Mouse (Mus musculus) frontal cortex, adult 2 months (tissue): ENCODE results near the gene Cbx3. TPM values are rescaled to one million over a fixed set of nuclear protein-coding genes. Genes with fewer than 3 reads are reported as not detected.

Source experiments
- DNase-seq, 2 experiments: peaks; one replicate each; pipeline ENCODE4 v3.0.0; 2022; ENCODE audit warnings: low spot score in 1 of 2; ENCODE audit errors: extremely low spot score in 1 of 2
- polyA plus RNA-seq: library from polyadenylated mRNA; depleted of rRNA; stranded (reverse); fragments of >200 nt; gene quantifications from 2 replicates; pipeline ENCODE4 v1.2.3, GENCODE M21; 2012; rRNA removed

The Cbx3 gene
- polyA plus RNA-seq: 111 and 116 TPM in 2 replicates

GRCm38 (mm10) chr6:51470311-51471178, at the start of gene Cbx3:
Gene Cbx3, plus strand, starts transcription at chr6:51470360.
- peak; percentile 36 to 79 for DNase-seq

DNA sequence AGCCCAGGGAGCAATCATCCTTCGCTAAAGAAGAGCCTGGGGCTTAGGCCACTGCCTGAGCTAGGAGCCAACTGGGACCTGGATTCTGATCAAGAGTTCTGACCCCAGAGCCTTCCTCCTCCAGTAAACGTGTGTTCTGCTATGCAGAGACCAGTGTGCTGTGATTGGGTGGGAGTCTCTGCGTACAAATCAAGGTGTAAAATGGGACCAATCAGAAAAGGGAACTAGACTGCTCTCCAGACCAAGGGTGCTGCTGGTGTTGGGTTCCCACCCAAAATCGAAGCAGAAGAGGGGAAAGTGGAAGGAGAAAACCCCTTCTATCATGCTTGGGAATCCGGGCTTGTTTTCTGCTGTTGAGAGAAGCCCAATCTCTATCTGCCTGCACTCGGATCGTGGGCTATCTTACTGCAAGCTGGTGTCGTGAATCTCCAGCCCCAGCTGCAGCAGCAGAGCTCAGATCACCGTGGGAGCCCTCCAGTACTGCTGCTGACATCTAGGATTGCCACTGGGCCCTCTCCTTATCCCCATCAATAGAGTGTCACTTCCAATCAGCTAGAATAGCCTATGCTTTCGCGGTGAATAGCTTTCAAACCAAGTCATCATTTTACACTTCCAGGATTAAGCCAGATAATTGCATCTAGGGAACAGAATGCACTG, 46.6 kb upstream of the Cbx3 start:
- DNase-seq: no peak

GRCm38 (mm10) chr6:51424537-51424936, 45.6 kb upstream of the Cbx3 start:
- no peak for DNase-seq

- peak in 1 of 2 experiments; percentile 58 for DNase-seq
Measured at GRCm38 (mm10) chr6:51432535-51433397, 37.4 kb upstream of the Cbx3 start, which contains the start of gene Nfe2l3. Gene Nfe2l3, plus strand, starts transcription at chr6:51432670.

DNA sequence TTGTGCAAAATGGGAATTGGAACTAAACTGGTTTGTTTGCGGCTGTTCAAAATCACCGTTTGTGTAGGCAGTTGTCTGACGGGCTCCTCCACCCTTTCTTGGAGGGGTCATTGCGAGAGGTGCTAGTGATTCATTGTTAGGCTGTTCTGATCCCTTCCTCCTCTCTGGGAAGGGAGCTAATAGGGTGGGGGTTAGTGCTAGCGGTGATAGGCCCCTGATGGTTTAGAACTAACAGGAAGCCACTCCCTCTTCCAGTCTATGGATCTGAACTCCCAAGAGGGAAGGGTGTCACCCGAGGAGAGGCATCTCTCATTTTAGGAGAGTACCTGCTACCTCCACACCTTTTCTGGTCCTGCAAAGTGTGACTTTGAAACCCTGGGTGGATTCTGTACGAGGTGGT, 35.9 kb upstream of the Cbx3 start:
- no peak for DNase-seq

DNA sequence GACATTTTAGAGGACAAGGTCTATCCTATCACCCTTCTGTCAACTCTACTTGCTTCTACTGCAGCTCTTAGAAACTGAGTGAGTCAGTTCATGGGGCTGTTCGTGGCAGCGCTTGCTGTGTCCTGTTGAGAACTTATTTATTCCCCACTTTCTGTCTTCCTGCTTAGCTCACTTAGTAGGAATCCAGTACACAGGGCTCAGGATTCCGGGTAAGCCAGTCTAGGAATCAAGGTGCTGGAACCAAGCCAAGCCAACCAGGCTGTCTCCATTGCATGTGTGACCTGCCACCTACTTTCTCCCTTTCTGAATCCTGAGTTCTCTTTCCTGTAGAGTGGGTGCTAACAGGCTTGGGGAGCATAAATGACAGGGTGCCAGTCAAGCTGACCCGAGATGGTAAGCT, 32.5 kb upstream of the Cbx3 start:
- no peak for DNase-seq

- no peak for DNase-seq
Measured at GRCm38 (mm10) chr6:51438826-51439330, 31.3 kb upstream of the Cbx3 start.

DNA sequence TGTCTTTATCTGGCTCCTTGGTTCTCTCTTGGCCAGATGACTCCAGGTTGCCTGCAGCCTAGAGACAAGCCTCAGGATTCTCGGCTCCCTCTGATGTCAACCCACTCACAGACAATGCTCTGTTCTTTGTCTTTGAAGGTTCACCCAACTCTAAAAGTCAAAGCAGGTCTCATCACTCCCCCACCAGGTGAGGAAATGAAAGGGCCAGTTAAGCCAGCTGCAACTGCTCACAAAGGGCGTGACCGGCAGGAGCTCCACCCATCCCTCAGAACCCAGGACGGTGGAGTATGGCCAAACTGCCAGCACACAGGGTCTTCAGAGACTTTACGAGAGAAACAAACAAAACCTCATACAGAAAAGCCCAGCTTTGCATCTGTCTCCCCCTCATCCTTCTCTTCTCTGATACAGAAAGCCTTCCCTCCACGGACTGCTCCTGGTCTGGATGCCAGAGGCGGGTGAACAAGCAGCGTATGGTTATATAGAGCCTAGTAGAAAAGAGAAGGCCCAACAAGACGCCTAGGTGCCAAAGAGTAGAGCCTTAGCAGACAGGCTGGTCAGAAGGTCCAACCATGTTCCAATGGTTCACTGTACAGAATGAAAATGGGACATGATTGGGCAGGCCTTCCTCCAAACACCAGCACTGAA, 27.8 kb upstream of the Cbx3 start:
- no peak for DNase-seq

DNA sequence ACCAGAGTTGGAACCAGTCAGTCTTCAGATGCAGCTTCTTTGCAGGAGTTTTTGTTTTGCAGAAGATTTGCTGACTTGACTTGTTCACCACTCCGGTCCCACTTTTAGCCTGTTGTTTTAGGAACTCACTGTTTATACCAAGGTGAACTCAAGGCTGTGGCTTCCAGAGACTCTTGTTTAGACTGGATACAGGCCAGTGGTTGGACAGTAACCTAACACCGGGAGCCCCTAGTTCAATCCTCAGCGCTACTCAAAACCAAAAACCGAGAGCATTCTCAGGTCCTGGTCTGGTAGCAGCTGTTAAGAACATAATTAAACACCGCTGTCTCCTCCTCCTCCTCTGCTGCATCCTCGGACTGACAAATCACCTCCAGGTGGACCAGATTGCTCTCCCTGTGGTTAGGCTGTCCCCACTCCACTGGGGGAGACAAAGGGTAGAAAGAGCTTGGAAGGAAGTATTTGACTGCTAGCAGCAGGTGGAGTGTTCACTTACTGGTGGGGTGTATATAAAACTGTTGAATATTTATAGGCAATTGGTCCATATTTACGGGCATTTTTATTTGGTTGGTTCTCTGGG, 17.1 kb upstream of the Cbx3 start:
- no peak for DNase-seq

DNA sequence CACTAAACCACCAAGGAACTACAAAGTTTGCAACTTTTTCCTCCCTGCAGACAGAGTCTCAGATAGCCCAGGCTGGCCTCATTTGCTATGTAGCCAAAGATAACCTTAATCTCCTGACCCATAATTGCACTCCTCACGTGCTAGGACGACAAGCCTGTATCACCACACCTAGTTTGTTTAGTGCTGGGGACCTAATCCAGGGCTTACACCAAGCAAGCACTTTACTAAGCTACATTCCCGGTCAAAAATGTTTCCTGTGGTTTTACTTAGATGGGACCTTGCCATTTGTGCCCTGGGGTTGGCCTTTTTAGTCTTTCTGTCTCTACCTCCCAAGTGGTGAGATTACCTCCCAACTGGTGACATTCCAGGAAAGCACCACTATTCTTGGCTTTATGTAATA, 15.2 kb upstream of the Cbx3 start:
- DNase-seq: no peak

DNA sequence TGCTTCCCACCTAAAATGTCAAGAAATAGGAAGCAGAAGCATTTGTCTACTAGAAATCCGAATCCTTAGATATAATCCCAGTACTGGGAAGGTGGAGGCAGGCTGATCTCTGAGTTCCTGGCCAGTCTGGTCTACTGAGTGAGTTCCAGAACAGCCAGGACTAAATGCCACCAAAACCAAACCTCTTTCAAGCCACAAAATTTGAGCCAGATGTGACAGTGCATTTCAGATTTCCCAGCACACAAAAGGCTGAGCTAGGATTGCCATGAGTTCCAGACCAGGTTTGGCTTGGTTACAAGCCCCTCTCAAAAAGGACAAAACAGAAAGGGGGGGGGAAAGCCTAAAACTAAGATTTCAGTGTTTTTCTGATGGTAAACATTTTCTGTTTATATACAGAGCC, 14.0 kb upstream of the Cbx3 start:
- no peak for DNase-seq

GRCm38 (mm10) chr6:51457283-51457682, 12.9 kb upstream of the Cbx3 start:
- no peak for DNase-seq

- DNase-seq: no peak
Measured at GRCm38 (mm10) chr6:51457770-51458387, 12.3 kb upstream of the Cbx3 start.

GRCm38 (mm10) chr6:51458925-51459312, 11.2 kb upstream of the Cbx3 start:
- no peak for DNase-seq

GRCm38 (mm10) chr6:51459313-51460020, 10.7 kb upstream of the Cbx3 start:
- DNase-seq: no peak

- DNase-seq: no peak
Measured at GRCm38 (mm10) chr6:51460021-51460360, 10.2 kb upstream of the Cbx3 start.

GRCm38 (mm10) chr6:51460363-51460762, 9.8 kb upstream of the Cbx3 start:
- no peak for DNase-seq

GRCm38 (mm10) chr6:51467649-51468048, 2.5 kb upstream of the Cbx3 start:
- no peak for DNase-seq
